Mouse (Mus musculus) midbrain, embryonic 15.5 days (tissue): Measurements from ENCODE around the gene N4bp1. TPM values are rescaled to one million over a fixed set of nuclear protein-coding genes. Genes with fewer than 3 reads are reported as not detected.

ENCODE experiments used
- ATAC-seq: fragments of 200-750 bp; cut with Nextera tagmentation; replicated peaks from 2 replicates; pipeline ENCODE4 v1.8.0; 2017; ENCODE audit warnings: moderate TSS enrichment
- H3K27ac ChIP-seq: fragments of 300-500 bp; sonication (generic); 2 replicates; pipeline ENCODE4 v1.5.1; 2015; ENCODE audit warnings: mild to moderate bottlenecking, inconsistent platforms
- H3K27me3 ChIP-seq: fragments of 300-500 bp; sonication (generic); replicated peaks from 2 replicates; pipeline ENCODE4 v1.6.1; 2015; ENCODE audit warnings: inconsistent platforms
- H3K36me3 ChIP-seq: fragments of 300-500 bp; sonication (generic); replicated peaks from 2 replicates; pipeline ENCODE4 v1.6.1; 2015; ENCODE audit warnings: inconsistent platforms
- H3K4me1 ChIP-seq: fragments of 300-500 bp; sonication (generic); 2 replicates; pipeline ENCODE4 v1.6.1; 2015; ENCODE audit warnings: inconsistent platforms
- H3K4me2 ChIP-seq: fragments of 300-500 bp; sonication (generic); 2 replicates; pipeline ENCODE4 v1.6.1; 2015; ENCODE audit warnings: inconsistent platforms, mild to moderate bottlenecking, moderate library complexity
- H3K4me3 ChIP-seq: fragments of 300-500 bp; sonication (generic); 2 replicates; pipeline ENCODE4 v1.5.1; 2015; ENCODE audit warnings: mild to moderate bottlenecking, inconsistent platforms
- H3K9ac ChIP-seq: fragments of 300-500 bp; sonication (generic); 2 replicates; pipeline ENCODE4 v1.6.1; 2015; ENCODE audit warnings: mild to moderate bottlenecking, inconsistent platforms
- H3K9me3 ChIP-seq: fragments of 300-500 bp; sonication (generic); 2 replicates; pipeline ENCODE4 v1.6.1; 2016; ENCODE audit warnings: inconsistent platforms
- WGBS: fragments of 180-500 bp; shearing (Covaris S2); methylation state at CpG from one replicate; pipeline ENCODE4 v1.1.7; 2015; ENCODE audit warnings: mixed read lengths; 5-methylcytosine and 5-hydroxymethylcytosine counted together
- polyA plus RNA-seq: library from polyadenylated mRNA; unstranded; fragments of >200 nt; fragmentation: Nextera tagmentation; extraction: Ambion mirVana; gene quantifications from 2 replicates; pipeline ENCODE4 v1.2.1, GENCODE M21; 2015

N4bp1 gene
- polyA plus RNA-seq: 11.4 and 11.8 TPM in 2 replicates

GRCm38 (mm10) chr8:86884489-86885463, at the start of gene N4bp1:
TSS of gene N4bp1 (minus strand) at chr8:86885258.
- under 1% methylated on average over 118 of the region's 119 CpGs for WGBS

GRCm38 (mm10) chr8:86934841-86935240, 49.8 kb upstream of the N4bp1 start:
- Histone ChIP-seq H3K4me1 (peaks cover 5% of the 10 kb centered on the region; the same call in 1 of the 2 replicates), H3K27ac (no peak overlapping the region)
- WGBS: 32% methylated on average over 5 of the region's 5 CpGs

More at GRCm38 (mm10) chr8:86884489-86885463, at the start of gene N4bp1:
- H3K27me3 ChIP-seq: no peaks in the 10 kb centered on the region
- peak; percentile 97 for ATAC-seq
- H3K4me1 ChIP-seq: peaks cover 26% of the 10 kb centered on the region
- peak within 1 kb of the TSS; percentile 88 for H3K9ac ChIP-seq
- H3K36me3 ChIP-seq: no peaks in the 10 kb centered on the region
- no peaks in the 10 kb centered on the region for H3K9me3 ChIP-seq
- peak within 1 kb of the TSS; percentile 93 for H3K4me3 ChIP-seq
- peak within 1 kb of the TSS; percentile 76 for H3K4me2 ChIP-seq
- H3K27ac ChIP-seq: peak within 1 kb of the TSS; percentile 93

GRCm38 (mm10) chr8:86934393-86934792, 49.3 kb upstream of the N4bp1 start:
- ATAC-seq: no peak
- 28% methylated on average over 13 of the region's 13 CpGs for WGBS
- H3K9ac ChIP-seq: no peak overlapping the region
- H3K9me3 ChIP-seq: no peaks in the 10 kb centered on the region
- H3K4me3 ChIP-seq: no peak overlapping the region
- 0 out of 2 replicates have a peak overlapping the region, but pooled peaks have one; percentile 37 for H3K4me2 ChIP-seq
- peaks cover 5% of the 10 kb centered on the region; the same call in 1 of the 2 replicates for H3K4me1 ChIP-seq
- no peaks in the 10 kb centered on the region for H3K36me3 ChIP-seq
- H3K27me3 ChIP-seq: no peaks in the 10 kb centered on the region
- H3K27ac ChIP-seq: no peak overlapping the region

More at GRCm38 (mm10) chr8:86934841-86935240, 49.8 kb upstream of the N4bp1 start:
- ATAC-seq: no peak
- Histone ChIP-seq H3K36me3 (no peaks in the 10 kb centered on the region), H3K27me3 (no peaks in the 10 kb centered on the region), H3K4me3 (no peak overlapping the region), H3K9me3 (no peaks in the 10 kb centered on the region), H3K9ac (no peak overlapping the region), H3K4me2 (no peak overlapping the region)

- H3K36me3 ChIP-seq: no peaks in the 10 kb centered on the region
- H3K9ac ChIP-seq: no peak overlapping the region
- H3K9me3 ChIP-seq: no peaks in the 10 kb centered on the region
- no peak overlapping the region for H3K27ac ChIP-seq
- peaks cover 5% of the 10 kb centered on the region; the same call in 1 of the 2 replicates for H3K4me1 ChIP-seq
- H3K4me3 ChIP-seq: no peak overlapping the region
- ATAC-seq: 0 out of 2 replicates have a peak, but pooled peaks have one; percentile 39
- peak overlapping the region; percentile 37 for H3K4me2 ChIP-seq
- H3K27me3 ChIP-seq: no peaks in the 10 kb centered on the region
- 11% methylated on average over 9 of the region's 9 CpGs for WGBS
Measured at GRCm38 (mm10) chr8:86933898-86934297, 48.8 kb upstream of the N4bp1 start.

- H3K4me2 ChIP-seq: no peak overlapping the region
- no peak overlapping the region for H3K9ac ChIP-seq
- no peak overlapping the region for H3K27ac ChIP-seq
- no peak for ATAC-seq
- no peak overlapping the region for H3K4me3 ChIP-seq
- H3K4me1 ChIP-seq: no peaks in the 10 kb centered on the region
- no peaks in the 10 kb centered on the region for H3K9me3 ChIP-seq
- H3K36me3 ChIP-seq: no peaks in the 10 kb centered on the region
- WGBS: 60% methylated on average over 8 of the region's 8 CpGs
- H3K27me3 ChIP-seq: no peaks in the 10 kb centered on the region
Measured at GRCm38 (mm10) chr8:86926237-86926636, 41.2 kb upstream of the N4bp1 start.

- no peak overlapping the region for H3K4me2 ChIP-seq
- H3K9me3 ChIP-seq: no peaks in the 10 kb centered on the region
- no peak overlapping the region for H3K4me3 ChIP-seq
- no peak overlapping the region for H3K27ac ChIP-seq
- no peaks in the 10 kb centered on the region for H3K27me3 ChIP-seq
- H3K4me1 ChIP-seq: no peaks in the 10 kb centered on the region; the same call in 1 of the 2 replicates
- WGBS: 79% methylated on average over 5 of the region's 5 CpGs
- no peaks in the 10 kb centered on the region for H3K36me3 ChIP-seq
- no peak for ATAC-seq
- H3K9ac ChIP-seq: no peak overlapping the region
Measured at GRCm38 (mm10) chr8:86923219-86923835, 38.3 kb upstream of the N4bp1 start.

- no peak overlapping the region for H3K4me3 ChIP-seq
- no peak overlapping the region for H3K4me2 ChIP-seq
- H3K4me1 ChIP-seq: no peaks in the 10 kb centered on the region; the same call in 1 of the 2 replicates
- no peaks in the 10 kb centered on the region for H3K36me3 ChIP-seq
- no peak overlapping the region for H3K27ac ChIP-seq
- no peak overlapping the region for H3K9ac ChIP-seq
- H3K27me3 ChIP-seq: no peaks in the 10 kb centered on the region
- no peaks in the 10 kb centered on the region for H3K9me3 ChIP-seq
- WGBS: 58% methylated on average over 1 of the region's 1 CpGs
- ATAC-seq: no peak
Measured at GRCm38 (mm10) chr8:86922673-86923072, 37.6 kb upstream of the N4bp1 start.

- Histone ChIP-seq H3K9ac (no peak overlapping the region), H3K27ac (no peak overlapping the region), H3K4me1 (no peaks in the 10 kb centered on the region; the same call in 1 of the 2 replicates), H3K4me3 (no peak overlapping the region), H3K4me2 (no peak overlapping the region), H3K36me3 (no peaks in the 10 kb centered on the region), H3K27me3 (no peaks in the 10 kb centered on the region), H3K9me3 (no peaks in the 10 kb centered on the region)
- no peak for ATAC-seq
- 81% methylated on average over 5 of the region's 5 CpGs for WGBS
Measured at GRCm38 (mm10) chr8:86922141-86922540, 37.1 kb upstream of the N4bp1 start.

GRCm38 (mm10) chr8:86920996-86921395, 35.9 kb upstream of the N4bp1 start:
- Histone ChIP-seq H3K4me2 (no peak overlapping the region), H3K4me3 (no peak overlapping the region), H3K27me3 (no peaks in the 10 kb centered on the region), H3K27ac (no peak overlapping the region), H3K4me1 (no peaks in the 10 kb centered on the region; the same call in 1 of the 2 replicates), H3K9me3 (no peaks in the 10 kb centered on the region), H3K9ac (no peak overlapping the region), H3K36me3 (no peaks in the 10 kb centered on the region)
- WGBS: 71% methylated on average over 5 of the region's 5 CpGs
- ATAC-seq: no peak

- no peak for ATAC-seq
- 56% methylated on average over 7 of the region's 7 CpGs for whole genome bisulfite sequencing
- no peaks in the 10 kb centered on the region; the same call in 1 of the 2 replicates for H3K4me1 ChIP-seq
- H3K27me3 ChIP-seq: no peaks in the 10 kb centered on the region
- no peak overlapping the region for H3K4me3 ChIP-seq
- no peak overlapping the region for H3K27ac ChIP-seq
- no peak overlapping the region for H3K4me2 ChIP-seq
- no peaks in the 10 kb centered on the region for H3K9me3 ChIP-seq
- no peak overlapping the region for H3K9ac ChIP-seq
- no peaks in the 10 kb centered on the region for H3K36me3 ChIP-seq
Measured at GRCm38 (mm10) chr8:86920455-86920854, 35.4 kb upstream of the N4bp1 start.

- Histone ChIP-seq H3K4me3 (no peak overlapping the region), H3K27ac (no peak overlapping the region), H3K4me2 (no peak overlapping the region), H3K9ac (no peak overlapping the region), H3K36me3 (no peaks in the 10 kb centered on the region), H3K4me1 (no peaks in the 10 kb centered on the region; the same call in 1 of the 2 replicates), H3K27me3 (no peaks in the 10 kb centered on the region), H3K9me3 (no peaks in the 10 kb centered on the region)
- 90% methylated on average over 7 of the region's 7 CpGs for WGBS
- ATAC-seq: no peak
Measured at GRCm38 (mm10) chr8:86920024-86920423, 35.0 kb upstream of the N4bp1 start.

- no peak for ATAC-seq
Measured at GRCm38 (mm10) chr8:86919262-86919661, 34.2 kb upstream of the N4bp1 start.

More at GRCm38 (mm10) chr8:86919262-86919661, 34.2 kb upstream of the N4bp1 start:
- Histone ChIP-seq H3K4me2 (no peak overlapping the region), H3K9me3 (no peaks in the 10 kb centered on the region), H3K36me3 (no peaks in the 10 kb centered on the region), H3K27me3 (no peaks in the 10 kb centered on the region), H3K27ac (no peak overlapping the region), H3K9ac (no peak overlapping the region), H3K4me3 (no peak overlapping the region), H3K4me1 (no peaks in the 10 kb centered on the region; the same call in 1 of the 2 replicates)
- WGBS: 75% methylated on average over 4 of the region's 4 CpGs
